Mouse (Mus musculus) B cell, adult (primary cell): ENCODE data around the gene Aqp9. TPM values are rescaled to one million over a fixed set of nuclear protein-coding genes. Genes with fewer than 3 reads are reported as not detected.

Experiments used
- total RNA-seq: library from RNA; stranded (reverse); gene quantifications from 4 replicates; pipeline ENCODE4 v1.2.4, GENCODE M21; 2023; ENCODE audit not compliant: inconsistent age

Gene Aqp9
- total RNA-seq: 0.24 to 0.30 TPM in 2 of 4 replicates, not detected in the others

GRCm38 (mm10) chr9:71168511-71168910 lies at the start of gene Aqp9:
Aqp9 (minus strand) TSS chr9:71168682.

GRCm38 (mm10) chr9:71215248-71216035 lies 47.0 kb upstream of the Aqp9 start, which contains the start of gene Aldh1a2:
Aldh1a2 (plus strand) TSS chr9:71215789.

Other genes starting within 250 kb of the Aqp9 start
- gene Lipc, start 216.5 kb downstream of the Aqp9 start, total RNA-seq: 8.5 to 9.9 TPM (median 9.5 TPM) in 4 replicates
- not detected in 4 replicates for gene Aldh1a2, start 47.1 kb upstream of the Aqp9 start, total RNA-seq